Mouse (Mus musculus) right cerebral cortex, postnatal 4 days (tissue): ENCODE measurements at regions not wholly inside any gene's neighbourhood (a gene's known extent, or its start where the extent isn't known, plus 50 kb on each side); places are given as distances from the start of the nearest gene placed in this dataset.

Source experiments
- DNase-seq: peaks from one replicate; pipeline ENCODE4 v3.0.0-alpha.2; 2022

DNA sequence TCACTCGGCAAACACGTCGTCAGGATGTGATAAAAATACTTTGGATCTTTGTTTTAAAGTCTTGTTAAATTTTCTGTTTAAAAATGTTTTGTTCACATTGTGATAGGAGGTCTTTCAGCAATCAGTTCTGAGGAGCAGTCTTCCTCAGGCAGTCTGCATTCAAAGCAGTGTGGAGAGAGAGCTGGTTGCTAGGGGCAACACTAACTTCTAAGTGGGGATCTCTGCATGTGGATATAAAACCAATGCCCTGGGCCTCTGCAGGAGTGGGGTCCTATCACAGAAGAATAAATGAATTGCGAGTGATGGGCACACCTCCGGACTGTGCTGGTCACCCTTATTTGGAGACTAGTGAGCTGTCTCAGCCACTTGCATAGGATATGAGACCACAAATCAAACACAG, 270.1 kb upstream of the Gm4791 start:
- DNase-seq, result no peak

DNA sequence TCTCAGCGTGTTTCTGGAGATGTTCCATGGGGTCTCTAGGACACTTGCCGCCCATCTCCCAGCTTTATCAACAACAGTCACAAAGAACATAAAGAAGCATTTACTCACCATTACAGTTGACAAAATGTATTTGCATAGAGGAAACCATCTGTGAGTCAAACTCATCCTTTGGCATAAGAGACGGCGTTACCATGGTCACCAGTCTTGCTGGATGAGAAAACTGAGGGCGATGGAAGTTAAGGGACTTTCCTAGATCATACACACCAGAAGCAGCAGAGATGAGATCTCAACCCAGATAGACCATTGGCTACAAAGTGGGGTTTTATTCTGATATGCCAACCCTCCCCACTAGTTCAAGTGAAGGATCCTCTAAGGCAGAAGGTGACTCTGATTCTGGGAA, 274.3 kb upstream of the Gm4791 start:
- no peak for DNase-seq

DNA sequence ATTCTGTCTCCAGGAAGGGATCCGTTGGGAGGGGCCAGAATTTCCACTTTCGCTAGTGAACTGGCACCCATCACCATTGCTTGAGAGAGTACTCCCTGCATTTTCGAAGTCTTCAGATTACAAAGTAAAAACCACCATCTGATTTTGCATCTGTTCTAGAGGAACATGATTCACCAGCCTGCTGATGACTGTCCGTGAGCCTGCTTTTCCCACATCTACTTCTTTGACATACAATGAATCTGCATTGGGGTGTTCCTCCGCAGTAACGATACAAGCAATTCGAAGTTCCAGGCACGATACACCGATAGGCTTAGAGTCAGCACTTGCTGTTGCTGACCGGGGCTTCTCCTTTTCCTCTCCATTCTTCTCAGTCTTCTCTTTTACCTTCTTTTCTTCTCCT, 285.1 kb upstream of the Gm4791 start:
- DNase-seq, result no peak

DNA sequence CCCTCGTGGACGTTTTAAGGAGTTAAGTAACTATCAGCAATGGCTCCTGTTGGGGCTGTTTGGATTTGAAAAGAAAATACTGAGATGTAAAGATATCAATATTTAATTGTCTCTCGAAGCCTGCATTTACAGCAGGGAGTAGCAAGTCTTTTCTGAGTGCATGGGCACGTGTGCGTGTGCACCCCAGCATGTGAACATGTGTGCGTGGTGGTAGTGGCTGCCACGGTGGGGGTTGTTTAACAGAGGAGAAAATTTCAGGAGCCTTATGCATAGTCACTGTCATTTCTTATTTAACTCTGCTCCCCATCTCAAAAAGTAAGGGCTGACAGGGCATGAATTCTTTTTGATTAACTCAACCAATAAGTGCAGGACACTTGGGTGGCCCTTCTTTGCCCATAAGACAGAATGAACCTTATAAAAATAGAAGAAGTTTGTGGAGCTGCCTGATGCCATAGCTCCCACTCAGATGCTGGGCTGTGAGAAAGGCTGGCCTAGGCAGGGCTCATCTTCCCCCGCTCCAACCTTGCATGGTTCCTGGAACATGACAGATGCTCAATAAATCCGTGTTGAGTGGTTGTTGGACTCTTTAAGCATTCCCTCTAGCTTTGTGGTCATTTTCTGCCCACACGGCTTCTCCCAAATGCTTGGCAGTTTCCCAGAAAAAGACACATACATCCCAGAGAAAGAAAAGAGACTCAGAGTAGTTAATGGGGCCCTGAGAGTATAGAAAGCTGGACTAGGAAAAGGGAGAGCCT, 294.2 kb upstream of the Gm4791 start:
- DNase-seq, result no peak

DNA sequence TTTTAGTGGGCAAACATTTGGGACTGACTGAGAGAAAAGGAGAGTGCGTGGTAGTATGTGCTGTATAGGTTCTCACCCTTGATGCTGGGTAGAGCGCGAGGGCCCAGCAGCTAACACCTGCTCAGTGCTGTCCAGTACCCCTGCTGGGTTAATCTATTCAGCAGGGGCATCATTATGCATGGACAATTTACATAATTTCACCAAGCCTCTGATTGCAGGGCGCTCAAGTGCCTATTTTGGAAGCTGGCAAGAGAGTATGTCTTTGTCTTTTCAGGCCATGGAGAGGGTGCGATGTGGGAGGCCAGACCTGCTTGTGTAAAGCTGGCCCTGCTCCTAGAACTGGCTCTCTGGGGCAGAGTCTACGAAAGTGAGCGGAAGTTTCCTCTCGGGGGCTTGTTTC, 294.9 kb upstream of the Gm4791 start:
- no peak for DNase-seq

DNA sequence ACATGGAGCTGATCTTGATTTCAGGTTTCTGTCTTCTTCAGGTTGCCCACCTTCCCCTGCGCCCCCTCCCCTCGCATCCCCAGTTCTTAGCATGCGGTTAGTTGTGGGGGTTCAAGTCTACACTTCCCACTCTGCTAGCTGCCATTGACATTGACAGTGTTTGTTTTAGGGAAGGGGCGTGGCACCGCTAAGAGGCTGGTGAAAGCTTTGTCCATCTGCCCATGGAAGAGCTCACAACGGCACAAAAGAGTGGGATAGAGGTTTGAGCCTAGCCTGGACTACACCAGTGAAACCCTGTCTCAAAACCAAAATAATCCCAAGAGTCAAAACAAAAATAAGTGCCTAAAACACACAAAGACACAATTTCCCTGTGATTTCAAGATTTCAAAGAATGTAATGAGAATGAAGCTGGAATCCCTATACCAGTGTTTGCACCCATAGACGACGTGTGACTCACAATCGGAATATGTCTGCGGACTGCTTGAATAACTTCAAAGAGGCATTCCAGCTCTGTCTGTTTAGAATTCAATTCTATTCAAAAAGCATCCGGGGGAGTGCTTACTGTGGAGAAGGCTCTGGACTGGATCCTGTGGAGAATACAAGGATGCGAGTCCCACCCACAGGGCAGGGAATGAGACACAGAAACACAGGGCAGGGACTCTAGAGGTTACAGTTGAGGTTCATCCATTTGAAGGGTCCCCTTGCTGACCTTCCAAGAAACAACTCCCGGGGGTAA, 295.5 kb upstream of the Gm4791 start:
- DNase-seq, result no peak

DNA sequence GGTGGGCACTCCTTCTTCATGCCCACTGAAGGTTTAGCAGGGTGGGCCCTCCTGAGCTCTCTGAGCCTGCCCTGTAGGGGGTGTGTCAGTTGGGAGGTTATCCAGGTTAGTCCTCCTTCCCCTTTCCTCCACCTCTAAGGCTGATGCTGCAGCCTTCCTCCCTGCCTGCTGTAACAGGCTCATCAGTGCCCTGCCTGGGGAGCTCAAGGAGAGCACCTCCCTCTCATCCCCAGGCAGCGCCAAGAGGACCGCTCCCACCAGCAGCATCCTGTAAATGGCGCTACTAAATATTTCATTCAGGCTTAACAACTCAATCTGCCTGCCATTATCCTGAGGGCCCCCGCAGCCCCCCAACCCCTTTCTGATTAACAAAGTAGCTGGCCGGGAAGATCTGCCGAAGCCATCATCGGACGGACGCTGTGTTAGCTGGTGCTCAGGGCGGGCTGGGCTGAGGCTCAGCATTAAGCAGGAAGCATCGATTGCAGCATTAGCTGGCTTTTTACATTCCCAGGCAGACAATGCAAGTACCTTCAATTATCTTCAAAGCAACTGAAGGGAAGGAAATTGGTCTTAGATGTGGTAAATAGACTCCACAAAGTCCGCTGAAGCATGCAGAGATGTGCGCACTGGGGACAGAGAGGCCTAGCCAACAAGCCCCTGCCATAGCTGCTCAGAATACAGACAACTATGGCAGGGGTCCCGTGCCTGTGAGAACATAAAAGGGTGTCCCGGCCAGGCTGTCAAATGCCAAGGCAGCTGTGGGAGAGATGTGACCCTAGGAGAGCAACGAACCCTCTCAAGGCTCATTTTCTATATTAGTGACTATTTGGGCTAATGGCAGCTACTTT, 296.3 kb upstream of the Gm4791 start:
- peak; percentile 8 for DNase-seq

DNA sequence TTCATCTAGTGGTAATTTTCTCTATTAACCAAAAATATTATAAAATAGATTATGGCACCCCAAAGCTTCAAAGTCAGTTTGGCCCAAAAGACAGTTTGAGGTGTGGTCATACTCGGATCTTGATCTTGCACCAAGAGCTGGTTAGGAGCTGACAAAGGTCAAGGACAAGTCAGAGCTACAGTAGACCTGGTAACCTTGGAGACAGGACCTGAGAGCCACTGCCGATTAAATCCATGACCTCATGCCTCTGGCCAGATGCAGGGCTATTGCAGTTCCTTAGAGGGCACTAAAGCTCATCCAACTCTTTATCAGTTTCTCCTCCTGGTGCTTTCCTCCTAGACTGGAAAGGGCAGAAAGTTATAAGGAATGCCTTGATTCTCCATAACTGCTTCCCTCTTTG, 302.4 kb upstream of the Gm4791 start:
- no peak for DNase-seq

DNA sequence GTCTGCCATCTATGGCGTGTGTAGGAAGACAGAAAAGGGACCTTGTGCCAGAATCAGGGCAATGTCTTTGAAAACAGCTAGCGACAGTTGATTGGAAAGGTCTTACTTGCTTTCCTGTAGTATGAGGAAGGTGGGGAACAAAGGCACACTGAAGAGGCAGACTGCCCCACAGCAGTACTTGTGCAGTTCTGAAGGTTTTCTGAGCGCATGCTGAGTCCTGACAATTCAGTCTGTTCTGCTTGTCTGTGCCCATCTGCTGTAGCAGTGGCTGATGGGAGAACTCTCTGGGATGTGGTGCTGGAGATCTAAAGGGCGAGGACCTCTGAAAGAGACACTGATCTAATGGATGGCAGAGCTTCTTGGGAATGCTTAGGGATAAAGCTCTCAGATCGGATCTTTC, 309.2 kb upstream of the Gm4791 start:
- no peak for DNase-seq

DNA sequence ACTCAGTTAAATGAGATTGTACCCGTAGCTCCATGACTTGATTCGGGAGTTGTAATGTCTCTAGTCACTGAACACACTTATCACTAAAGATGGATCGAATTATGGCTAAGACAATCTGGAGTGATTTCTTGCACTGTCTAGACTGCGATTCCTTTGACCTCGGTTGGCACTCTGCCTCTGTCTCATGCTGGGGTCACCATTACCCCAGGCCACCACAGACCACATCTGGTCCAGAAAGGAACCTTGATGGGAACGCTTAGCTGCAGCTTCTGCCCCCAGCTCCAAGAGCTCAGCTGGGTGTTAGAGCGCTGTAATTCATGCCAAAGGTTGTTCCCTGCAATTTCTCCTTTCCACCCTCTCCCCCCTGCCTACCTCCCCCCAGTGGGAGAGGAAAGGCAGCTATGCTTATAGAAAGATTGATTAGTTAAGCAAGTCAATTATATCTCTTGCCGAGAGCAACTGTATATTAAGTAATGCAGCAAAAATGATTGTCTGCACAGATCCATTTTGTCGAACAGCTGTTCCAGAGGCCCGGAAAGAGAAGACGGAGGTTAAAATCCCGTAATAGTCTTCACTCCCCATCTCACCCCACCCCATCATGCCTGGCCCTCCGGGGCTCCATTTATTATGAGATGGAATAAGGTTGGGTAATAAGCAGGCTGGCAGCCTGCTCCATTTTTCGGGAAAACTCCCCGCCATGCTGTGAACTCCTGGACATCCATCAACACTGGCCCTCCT, 314.3 kb upstream of the Gm4791 start:
- DNase-seq, result no peak

DNA sequence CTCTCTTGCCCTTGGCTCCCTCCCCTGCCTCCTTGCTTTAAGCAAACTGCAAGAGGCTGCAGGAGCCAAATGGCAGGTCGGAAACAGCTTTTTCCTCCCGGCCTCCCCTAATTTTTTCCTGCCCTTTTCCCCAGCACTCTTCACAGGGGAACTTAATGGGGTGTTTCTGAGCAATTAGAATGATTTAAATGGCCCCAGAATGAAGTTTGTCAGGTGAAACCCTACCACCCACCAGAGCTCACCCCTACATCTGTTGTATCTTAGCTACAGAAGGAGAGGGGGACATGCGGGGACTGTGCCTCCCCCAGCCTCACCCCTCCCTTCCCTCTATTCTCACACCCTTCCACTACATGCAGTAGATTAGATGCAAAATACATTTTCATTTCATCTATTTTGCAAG, 326.5 kb upstream of the Gm4791 start:
- no peak for DNase-seq

DNA sequence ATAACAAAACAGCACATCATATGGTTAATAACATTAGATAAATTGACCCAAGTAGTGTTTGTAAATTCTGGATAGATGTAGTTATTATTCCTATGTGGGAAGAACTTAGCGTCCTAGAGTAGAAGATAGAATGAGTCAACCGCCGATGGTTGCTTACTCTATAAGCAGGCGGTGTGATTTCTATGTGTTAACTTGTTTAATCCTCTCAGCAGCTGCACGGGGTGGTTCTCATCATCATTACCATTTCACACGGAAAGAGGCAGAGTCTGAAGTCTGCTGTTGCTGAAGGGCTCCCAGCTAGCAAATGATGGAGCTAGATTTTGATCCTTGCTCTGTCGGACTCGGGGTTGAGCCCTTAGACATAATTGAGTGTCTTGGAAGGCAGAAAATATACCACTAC, 334.6 kb upstream of the 4931429L15Rik start:
- DNase-seq, result no peak

DNA sequence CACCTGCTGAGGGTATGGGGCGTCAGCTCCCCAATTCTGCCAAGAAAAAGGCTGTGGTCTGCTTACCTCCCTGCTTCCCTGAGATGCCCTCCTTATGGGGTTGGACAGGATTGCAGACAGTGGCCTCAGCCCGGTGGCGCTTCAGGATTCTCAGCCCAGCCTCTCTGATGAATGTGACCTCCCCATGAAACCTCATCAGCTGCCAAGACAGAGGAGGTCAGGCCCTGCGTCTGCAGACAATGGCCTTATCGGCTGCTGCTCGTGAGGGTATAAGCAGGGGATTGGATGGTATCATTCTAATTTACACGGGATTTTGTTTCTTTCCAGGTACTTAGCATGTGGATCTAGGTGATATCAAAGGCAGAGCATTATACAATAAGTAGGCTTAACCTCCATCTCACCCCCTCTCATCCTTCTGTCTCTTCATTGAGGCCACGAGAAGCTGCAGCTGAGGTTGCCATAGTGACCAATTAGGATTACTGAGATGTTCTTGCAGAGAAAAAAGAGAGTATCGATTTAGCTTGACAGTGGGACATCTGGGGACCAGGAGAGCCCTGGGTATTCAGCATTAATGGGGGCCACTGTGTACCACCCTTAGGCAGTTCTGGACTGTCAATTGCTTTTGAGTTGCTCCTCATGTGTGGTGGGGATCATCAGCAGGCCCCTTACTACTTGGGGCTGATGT, 327.6 kb upstream of the 4931429L15Rik start:
- DNase-seq, result peak; percentile 5

DNA sequence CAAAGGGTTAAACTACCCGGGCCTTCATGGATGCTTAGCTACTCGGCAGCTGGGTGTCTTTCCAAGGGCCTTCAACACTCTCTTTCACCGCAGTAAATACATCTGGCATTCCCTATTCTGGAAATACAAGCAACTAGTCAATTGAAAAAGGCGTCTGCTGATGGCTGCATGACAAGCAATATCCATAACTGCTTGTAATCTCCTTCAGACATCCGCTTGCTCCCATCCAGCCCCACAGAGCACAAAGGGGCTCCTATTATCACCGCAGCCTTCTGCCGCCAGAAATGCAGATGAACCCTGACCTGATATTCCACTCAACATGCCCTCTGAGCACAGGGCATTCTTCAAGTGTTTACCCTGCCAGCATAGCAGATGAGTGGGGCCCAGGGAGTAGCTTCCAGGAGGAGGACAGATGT, 325.7 kb upstream of the 4931429L15Rik start:
- DNase-seq, result no peak

DNA sequence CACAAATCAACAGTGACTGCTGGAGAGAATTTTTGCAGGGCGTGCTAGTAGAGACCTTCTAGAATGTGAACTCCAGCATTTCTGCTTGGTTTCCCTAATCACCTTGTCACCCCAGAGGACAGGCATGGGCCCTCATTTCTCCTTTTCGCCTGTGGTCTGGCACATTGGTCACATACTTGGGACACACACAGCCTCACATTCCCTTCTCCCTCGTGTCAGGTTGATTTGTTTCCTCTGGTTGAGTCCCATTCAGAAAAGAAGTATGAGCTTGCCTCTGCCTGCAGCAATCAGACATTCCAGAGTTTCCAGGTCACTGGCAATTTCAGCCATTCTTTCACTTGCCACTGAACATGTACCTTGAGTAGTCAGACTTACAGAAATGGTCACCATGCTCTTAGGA, 323.8 kb upstream of the 4931429L15Rik start:
- DNase-seq, result no peak

DNA sequence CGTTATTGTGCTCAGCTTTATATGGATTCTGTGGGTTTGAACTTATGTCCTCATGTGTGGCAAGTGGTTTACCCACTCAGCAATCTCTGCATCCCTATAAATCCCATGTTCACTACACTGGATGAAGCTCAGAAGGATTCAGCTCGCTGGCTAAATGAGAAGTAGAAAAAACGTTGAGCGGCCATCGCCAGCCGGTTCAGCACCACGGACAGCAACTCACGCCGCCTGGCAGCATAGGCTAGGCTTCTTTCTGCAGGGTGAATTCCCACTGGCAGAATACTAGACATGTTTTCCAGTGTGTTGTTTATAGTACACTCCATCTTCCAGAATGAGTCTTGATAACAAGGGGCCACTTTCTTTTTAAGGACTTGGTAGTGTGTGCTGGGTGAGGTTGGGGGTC, 322.9 kb upstream of the 4931429L15Rik start:
- peak; percentile 57 for DNase-seq

DNA sequence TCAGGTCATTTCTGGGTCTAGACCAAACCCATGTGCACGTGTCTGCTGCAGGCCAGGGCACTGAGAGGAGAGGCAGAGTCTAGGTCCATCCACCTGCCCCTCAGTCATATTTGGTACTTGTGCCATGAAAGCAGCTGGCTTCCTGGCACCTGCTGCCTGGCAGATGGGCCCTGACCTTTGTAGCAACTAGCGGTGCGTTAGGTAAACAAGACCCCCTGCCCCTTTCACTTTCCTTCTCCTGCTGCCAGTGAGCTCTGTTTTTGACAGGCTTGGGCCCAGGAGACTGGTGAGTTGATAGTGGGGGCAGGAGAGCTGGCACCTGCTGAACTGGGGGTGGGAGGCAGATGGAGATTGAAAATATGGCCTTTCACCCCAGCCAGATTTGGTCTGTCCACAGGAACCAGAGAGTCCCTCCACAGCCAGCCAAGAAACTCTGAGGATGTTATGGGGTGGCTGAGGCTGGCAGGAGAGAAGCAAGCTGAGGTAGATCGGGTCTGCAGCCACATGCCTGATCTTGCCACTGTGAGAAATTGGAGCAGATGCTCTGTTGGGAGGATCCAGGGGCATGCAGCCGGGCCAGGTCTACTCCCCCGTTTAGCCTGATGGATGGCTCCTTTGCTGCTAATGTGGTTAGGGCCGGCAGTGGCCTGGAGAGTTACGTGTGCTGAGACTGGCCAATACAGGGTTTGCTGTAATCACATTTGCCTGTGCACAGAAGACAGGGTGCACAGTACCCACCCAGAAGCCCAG, 316.6 kb upstream of the 4931429L15Rik start:
- DNase-seq, result no peak

DNA sequence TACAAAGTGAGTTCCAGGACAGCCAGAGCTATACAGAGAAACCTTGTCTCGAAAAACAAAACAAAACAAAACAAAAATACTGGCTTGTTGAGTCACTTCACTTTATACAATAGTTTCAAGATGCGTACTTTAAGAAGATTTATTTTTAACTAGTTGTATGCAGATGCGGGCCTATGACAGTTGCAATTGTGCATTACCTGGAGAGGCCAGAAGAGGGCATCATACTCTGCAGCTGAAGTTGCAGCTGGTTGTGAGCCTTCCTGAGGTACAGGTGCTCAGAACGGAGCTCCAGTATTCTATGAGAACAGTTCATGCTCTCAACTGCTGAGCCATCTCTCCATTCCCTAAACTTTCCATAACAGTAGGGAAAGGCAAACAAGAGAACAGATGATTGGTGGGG, 314.2 kb upstream of the 4931429L15Rik start:
- no peak for DNase-seq

DNA sequence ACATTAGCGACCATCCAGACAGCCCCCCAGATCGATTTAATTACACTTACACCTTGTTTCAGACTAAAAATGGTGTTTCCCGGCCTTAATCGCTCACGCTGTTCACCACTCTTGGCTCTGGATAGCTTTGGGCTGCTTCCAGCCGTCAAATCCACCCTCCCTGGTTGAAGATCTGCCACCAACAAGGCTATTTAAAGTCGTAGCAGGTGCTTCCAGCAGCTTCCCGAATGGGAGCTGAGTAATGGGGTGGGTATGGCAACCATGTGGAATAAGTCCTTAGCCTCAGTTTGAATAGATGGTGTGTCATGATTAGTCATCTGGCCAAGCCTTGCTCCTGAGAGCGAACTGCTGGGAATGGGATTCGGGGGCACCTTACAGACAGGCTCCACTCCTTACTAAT, 312.8 kb upstream of the 4931429L15Rik start:
- DNase-seq, result peak; percentile 38

DNA sequence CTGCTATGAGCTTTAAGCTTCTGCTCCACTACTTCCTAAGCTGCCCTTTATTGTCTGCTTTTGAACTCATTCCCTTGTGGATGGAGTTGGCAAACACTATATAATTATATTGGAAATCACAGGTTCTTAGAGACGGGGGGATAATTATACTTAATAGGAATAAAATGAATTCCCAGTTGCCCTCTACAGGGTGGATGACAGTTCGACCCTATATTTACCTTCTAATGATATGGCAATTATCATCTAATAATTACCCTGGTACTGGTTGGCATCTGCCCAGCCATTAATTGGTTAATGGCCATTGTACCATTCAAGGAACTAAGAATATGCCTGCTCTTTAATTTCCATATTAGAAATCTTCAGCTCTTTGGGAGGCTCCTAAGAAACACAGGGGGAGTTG, 302.5 kb upstream of the 4931429L15Rik start:
- DNase-seq, result no peak

DNA sequence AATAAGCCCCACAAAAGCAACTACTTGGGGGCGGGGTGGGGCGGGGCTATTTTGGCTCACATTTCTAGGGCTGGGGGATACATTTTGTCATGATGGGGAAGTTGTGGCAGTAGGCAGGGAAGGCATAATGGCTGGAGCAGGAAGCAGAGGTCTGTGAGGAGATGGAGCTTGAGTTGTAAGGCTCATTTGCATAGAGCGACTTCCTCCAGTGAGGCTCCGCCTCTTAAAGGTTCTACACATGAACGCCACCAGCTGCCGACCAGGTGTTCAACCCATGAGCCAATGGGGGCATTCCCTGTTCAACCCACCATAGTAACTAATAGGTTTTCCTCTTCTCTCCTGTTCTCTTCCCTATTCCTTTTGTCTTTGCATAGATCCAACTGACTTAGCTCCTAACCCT, 302.1 kb upstream of the 4931429L15Rik start:
- no peak for DNase-seq
